Mouse (Mus musculus) liver, embryonic 13.5 days (tissue): ENCODE data around the gene Ormdl3. TPM values are rescaled to one million over a fixed set of nuclear protein-coding genes. Genes with fewer than 3 reads are reported as not detected.
"Not testable (repeated sequence)": the region's sequence is repeated elsewhere in the genome, so short reads cannot be mapped to it uniquely, and the experiment has no call there.

Experiments
- ATAC-seq: fragments of 200-750 bp; cut with Nextera tagmentation; 2 replicates; pipeline ENCODE4 v1.8.0; 2017; ENCODE audit warnings: low read depth, mild to moderate bottlenecking, moderate number of reproducible peaks, moderate library complexity
- DNase-seq: peaks from one replicate; pipeline ENCODE4 v3.0.0; 2022
- H3K27ac ChIP-seq: fragments of 300-500 bp; sonication (generic); 2 replicates; pipeline ENCODE4 v1.5.1; 2015; ENCODE audit warnings: moderate library complexity, mild to moderate bottlenecking, inconsistent platforms
- H3K27me3 ChIP-seq: fragments of 300-500 bp; sonication (generic); 2 replicates; pipeline ENCODE4 v1.6.1; 2015; ENCODE audit warnings: mild to moderate bottlenecking, inconsistent platforms
- H3K36me3 ChIP-seq: fragments of 300-500 bp; sonication (generic); 2 replicates; pipeline ENCODE4 v1.6.1; 2015; ENCODE audit warnings: mild to moderate bottlenecking, inconsistent platforms
- H3K4me1 ChIP-seq: fragments of 300-500 bp; sonication (generic); replicated peaks from 2 replicates; pipeline ENCODE4 v1.6.1; 2015; ENCODE audit warnings: inconsistent platforms
- H3K4me2 ChIP-seq: fragments of 300-500 bp; sonication (generic); 2 replicates; pipeline ENCODE4 v1.6.1; 2015; ENCODE audit warnings: inconsistent platforms, mild to moderate bottlenecking, moderate library complexity
- H3K4me3 ChIP-seq: fragments of 300-500 bp; sonication (generic); replicated peaks from 2 replicates; pipeline ENCODE4 v1.5.1; 2015; ENCODE audit warnings: mild to moderate bottlenecking, inconsistent platforms
- H3K9ac ChIP-seq: fragments of 300-500 bp; sonication (generic); 2 replicates; pipeline ENCODE4 v1.6.1; 2015; ENCODE audit warnings: mild to moderate bottlenecking, inconsistent platforms
- H3K9me3 ChIP-seq: fragments of 300-500 bp; sonication (generic); replicated peaks from 2 replicates; pipeline ENCODE4 v1.6.1; 2016; ENCODE audit warnings: inconsistent platforms
- WGBS: fragments of 180-500 bp; shearing (Covaris S2); methylation state at CpG from one replicate; pipeline ENCODE4 v1.1.7; 2015; ENCODE audit not compliant: insufficient replicate concordance; 5-methylcytosine and 5-hydroxymethylcytosine counted together
- polyA plus RNA-seq: library from polyadenylated mRNA; unstranded; fragments of >200 nt; fragmentation: Nextera tagmentation; extraction: Ambion mirVana; gene quantifications from 2 replicates; pipeline ENCODE4 v1.2.1, GENCODE M21; 2015

The Ormdl3 gene
- polyA plus RNA-seq = 41.5 and 41.7 TPM in 2 replicates

DNA sequence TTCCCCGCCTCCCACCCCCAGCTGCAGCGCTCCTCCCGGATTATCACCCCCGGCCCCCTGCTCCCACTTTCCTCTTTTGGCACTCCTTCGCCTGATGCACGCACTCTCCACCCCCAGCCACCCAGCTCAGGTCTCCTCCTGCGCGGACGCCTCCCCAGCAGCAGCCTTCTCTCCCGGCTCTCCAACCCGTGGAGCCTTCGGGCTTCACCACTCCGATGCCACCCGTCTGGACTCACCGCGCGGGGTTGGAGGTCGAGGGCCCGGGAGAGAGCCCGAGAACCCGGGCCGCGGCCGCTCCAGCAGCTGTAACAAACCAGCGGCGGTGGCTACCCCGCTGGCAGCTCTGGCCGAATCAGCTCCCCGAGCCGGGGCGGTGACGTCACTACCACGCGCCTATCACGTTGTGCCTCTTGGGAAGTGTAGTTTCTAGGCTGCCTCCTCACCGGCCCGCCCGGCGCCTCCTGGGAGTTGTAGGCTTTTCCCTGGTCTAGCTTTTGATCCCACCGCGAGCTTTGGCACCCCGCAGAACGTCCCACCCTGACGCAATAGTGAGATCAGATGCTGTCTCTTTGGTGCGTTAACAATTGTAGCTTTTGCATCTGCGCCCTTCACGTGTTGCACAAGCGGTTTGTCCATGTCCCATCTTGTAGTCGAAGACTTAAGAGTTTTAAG lies at the start of gene Ormdl3:
Gene Ormdl3, minus strand, starts transcription at position 477 of the 672 bp plus-strand sequence.
- H3K27ac ChIP-seq = peak within 1 kb of the TSS; percentile 100
- peak; percentile 98 for DNase-seq
- H3K27me3 ChIP-seq = 0 out of 2 replicates have a peak, but pooled peaks cover 4% of the 10 kb centered on the region
- peaks cover 74% of the 10 kb centered on the region for H3K4me1 ChIP-seq
- WGBS = under 1% methylated on average over 49 of the region's 49 CpGs
- peaks cover 15% of the 10 kb centered on the region for H3K36me3 ChIP-seq
- peak; percentile 71 for ATAC-seq
- peak within 1 kb of the TSS; percentile 90 for H3K4me3 ChIP-seq
- peak within 1 kb of the TSS; percentile 85 for H3K4me2 ChIP-seq
- no peaks in the 10 kb centered on the region for H3K9me3 ChIP-seq
- H3K9ac ChIP-seq = peak within 1 kb of the TSS; percentile 94

GRCm38 (mm10) chr11:98635312-98635970 lies 48.3 kb upstream of the Ormdl3 start:
- peak; percentile 30 for DNase-seq
- WGBS = 16% methylated on average over 10 of the region's 10 CpGs
- ATAC-seq = 0 out of 2 replicates have a peak, but pooled peaks have one; percentile 36
- not testable (repeated sequence) for H3K9ac ChIP-seq, H3K4me2 ChIP-seq, H3K27ac ChIP-seq, H3K9me3 ChIP-seq, H3K36me3 ChIP-seq, H3K4me3 ChIP-seq, H3K4me1 ChIP-seq, H3K27me3 ChIP-seq

DNA sequence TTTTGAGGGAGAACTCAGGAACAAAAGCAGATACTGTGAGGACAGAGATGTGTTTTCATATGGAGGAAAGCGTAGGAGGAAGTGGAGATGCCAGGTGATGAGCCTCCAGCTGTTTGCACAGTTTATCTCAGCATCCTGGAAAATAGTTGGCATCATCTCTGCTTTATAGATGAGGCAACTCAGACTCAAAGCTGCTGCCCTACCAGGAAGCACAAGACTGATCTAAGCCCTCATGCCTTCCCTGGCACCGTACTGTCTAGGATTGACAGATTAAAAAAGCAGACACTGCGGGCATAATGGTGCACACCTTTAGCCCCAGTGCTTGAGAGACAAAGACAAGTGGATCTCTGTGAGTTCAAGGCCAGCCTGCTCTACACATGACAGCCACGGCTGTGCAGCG lies 43.5 kb upstream of the Ormdl3 start:
- no peak for ATAC-seq
- Histone ChIP-seq H3K4me1 (no peaks in the 10 kb centered on the region), H3K27ac (no peak overlapping the region), H3K9ac (no peak overlapping the region), H3K36me3 (no peaks in the 10 kb centered on the region), H3K4me3 (no peak overlapping the region), H3K4me2 (no peak overlapping the region), H3K9me3 (no peaks in the 10 kb centered on the region), H3K27me3 (peaks cover 7% of the 10 kb centered on the region; the same call in 1 of the 2 replicates)
- 72% methylated on average over 5 of the region's 5 CpGs for WGBS
- DNase-seq = no peak

DNA sequence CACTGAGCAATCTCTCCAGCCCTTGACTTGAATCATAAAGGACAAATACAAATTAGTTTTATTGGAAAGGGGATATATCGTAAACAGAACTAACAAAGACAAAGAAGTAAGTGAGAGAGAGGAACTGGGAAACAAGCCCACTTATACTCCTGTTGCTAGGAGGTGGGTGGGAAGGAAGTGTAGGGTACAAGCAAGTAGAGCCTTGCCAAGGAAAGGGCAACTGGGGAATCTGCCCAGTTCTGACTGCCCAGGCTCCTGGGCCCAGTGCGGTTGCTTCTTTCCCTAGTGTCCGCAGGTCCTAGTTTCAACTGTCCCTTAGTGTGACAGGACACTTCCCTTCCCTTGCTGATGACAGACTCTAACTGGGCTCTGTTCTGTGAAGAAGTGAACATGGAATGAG lies 41.5 kb upstream of the Ormdl3 start:
- Histone ChIP-seq H3K9me3 (0 out of 2 replicates have a peak, but pooled peaks cover 4% of the 10 kb centered on the region), H3K27ac (no peak overlapping the region), H3K36me3 (no peaks in the 10 kb centered on the region), H3K4me2 (no peak overlapping the region), H3K27me3 (peaks cover 7% of the 10 kb centered on the region; the same call in 1 of the 2 replicates), H3K9ac (no peak overlapping the region), H3K4me1 (no peaks in the 10 kb centered on the region), H3K4me3 (no peak overlapping the region)
- no peak for DNase-seq
- 87% methylated on average over 3 of the region's 3 CpGs for WGBS
- no peak for ATAC-seq

DNA sequence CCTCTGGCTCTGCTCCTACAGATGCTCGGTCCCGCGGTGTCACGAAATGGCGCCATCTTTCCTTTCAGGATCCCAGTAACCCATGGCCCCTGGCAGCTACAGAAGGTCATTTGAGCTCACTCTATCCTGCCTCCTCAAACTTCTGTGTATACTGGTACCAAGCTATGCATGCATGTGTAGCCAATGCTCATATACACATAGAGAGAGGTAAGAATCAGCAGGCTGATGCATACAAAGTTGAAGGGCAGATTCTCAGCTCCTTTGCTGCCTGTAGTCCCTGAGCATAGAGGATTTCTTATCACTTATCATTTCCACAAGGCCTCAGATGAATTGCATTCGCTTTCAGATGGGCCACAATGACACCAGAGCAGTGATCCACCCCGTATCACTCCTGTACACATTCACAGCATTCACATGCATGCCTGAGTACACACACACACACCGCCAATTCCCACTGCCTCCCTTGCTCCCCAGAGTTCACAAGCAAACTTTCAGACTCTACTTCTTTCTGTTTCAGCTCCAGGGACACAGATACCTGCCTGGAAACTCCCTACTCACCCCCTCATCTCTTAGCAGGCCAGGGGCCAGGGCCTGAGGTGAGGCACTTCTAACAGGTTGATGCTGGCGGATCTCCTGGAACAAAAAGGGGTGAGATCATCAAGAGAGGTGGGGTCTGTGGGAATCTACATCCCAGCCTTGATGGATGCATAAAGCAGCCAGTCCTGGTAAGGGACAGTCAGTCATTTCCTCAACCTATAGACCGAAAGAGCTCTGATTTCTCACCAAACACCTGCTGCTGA lies 38.6 kb upstream of the Ormdl3 start, which contains the start of the genes Gm12355 and Gsdma3:
Gene Gm12355, minus strand, starts transcription at position 51 of the 800 bp plus-strand sequence.
Gene Gsdma3, plus strand, starts transcription at position 750 of the 800 bp plus-strand sequence.
- no peak within 1 kb of the TSS for H3K9ac ChIP-seq
- H3K9me3 ChIP-seq = 0 out of 2 replicates have a peak, but pooled peaks cover 10% of the 10 kb centered on the region
- no peak within 1 kb of the TSS for H3K4me3 ChIP-seq
- H3K4me2 ChIP-seq = no peak within 1 kb of the TSS
- H3K27ac ChIP-seq = no peak within 1 kb of the TSS
- ATAC-seq = no peak
- H3K4me1 ChIP-seq = no peaks in the 10 kb centered on the region
- no peaks in the 10 kb centered on the region for H3K36me3 ChIP-seq
- no peak for DNase-seq
- WGBS = 78% methylated on average over 10 of the region's 10 CpGs
- H3K27me3 ChIP-seq = peaks cover 6% of the 10 kb centered on the region; the same call in 1 of the 2 replicates

DNA sequence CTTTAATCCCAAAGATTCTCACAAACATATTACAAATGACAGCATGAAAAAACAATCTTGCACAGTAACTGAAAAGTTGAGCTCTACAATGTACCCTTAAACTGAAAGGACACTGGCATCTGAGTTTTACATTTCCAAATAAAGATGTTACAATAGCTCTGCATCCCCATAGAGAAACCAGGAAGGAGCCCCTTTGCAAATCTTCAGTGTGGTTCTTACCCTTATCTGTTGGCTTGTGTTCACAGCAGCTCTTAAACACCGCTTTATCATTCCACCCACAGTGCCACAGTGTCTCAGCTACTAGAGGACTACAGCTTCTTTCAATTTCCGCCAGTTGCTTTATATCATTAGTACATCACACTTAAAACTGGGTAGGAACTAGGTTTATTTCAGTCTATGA lies 37.2 kb upstream of the Ormdl3 start:
- not testable (repeated sequence) for H3K4me3 ChIP-seq, H3K9me3 ChIP-seq, H3K9ac ChIP-seq, H3K4me1 ChIP-seq, ATAC-seq, H3K4me2 ChIP-seq, H3K27ac ChIP-seq, DNase-seq, H3K27me3 ChIP-seq, H3K36me3 ChIP-seq
- 65% methylated on average over 2 of the region's 2 CpGs for WGBS

DNA sequence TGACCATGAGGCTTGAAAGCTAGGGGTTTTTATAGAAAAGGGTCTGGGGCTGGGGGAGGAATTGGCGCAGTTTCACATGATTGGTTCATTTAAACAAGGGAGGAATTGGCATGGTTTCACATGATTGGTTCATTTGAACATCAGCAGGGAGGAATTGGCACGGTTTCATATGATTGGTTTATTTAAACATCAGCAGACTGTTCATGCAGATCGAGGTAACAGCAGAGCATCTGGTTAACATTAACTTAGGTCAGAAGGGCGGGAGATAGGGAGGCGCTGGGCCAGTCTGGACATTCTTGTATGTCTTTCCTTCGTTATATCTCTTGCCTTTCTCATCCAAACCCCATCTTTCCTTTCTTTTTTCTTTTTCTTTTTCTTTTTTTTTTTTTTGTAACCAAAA lies 36.8 kb upstream of the Ormdl3 start:
- H3K4me2 ChIP-seq, ATAC-seq, DNase-seq, H3K4me3 ChIP-seq, H3K4me1 ChIP-seq, H3K9ac ChIP-seq, H3K27me3 ChIP-seq, H3K9me3 ChIP-seq, H3K27ac ChIP-seq, H3K36me3 ChIP-seq: not testable (repeated sequence)
- WGBS = 67% methylated on average over 6 of the region's 6 CpGs

GRCm38 (mm10) chr11:98620791-98621190 lies 33.6 kb upstream of the Ormdl3 start:
- ATAC-seq (no peak), DNase-seq (no peak)
- Histone ChIP-seq H3K4me3 (no peak overlapping the region), H3K4me1 (no peaks in the 10 kb centered on the region), H3K36me3 (no peaks in the 10 kb centered on the region), H3K9ac (no peak overlapping the region), H3K27ac (no peak overlapping the region), H3K27me3 (no peaks in the 10 kb centered on the region), H3K9me3 (0 out of 2 replicates have a peak, but pooled peaks cover 10% of the 10 kb centered on the region), H3K4me2 (no peak overlapping the region)
- WGBS = 80% methylated on average over 13 of the region's 13 CpGs

DNA sequence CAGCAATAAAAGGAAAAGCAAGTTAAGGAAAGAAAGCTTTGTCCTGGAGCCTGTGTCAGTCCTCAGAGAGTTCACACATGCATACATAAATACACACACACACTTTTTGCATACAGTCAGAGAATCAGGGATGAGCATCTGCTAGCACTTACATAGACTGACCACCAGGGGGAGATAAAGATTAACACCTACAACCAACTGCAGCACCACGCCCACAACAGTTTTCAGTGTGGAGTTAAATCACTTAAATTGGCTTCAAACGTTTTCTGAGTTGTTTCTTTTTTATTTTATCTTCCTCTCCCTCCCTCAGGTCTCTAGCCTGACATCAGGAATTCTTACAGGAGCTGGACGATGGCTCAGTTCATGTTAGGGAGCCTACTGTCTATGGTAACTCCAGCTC lies 19.6 kb upstream of the Ormdl3 start:
- 9% methylated on average over 3 of the region's 3 CpGs for WGBS

DNA sequence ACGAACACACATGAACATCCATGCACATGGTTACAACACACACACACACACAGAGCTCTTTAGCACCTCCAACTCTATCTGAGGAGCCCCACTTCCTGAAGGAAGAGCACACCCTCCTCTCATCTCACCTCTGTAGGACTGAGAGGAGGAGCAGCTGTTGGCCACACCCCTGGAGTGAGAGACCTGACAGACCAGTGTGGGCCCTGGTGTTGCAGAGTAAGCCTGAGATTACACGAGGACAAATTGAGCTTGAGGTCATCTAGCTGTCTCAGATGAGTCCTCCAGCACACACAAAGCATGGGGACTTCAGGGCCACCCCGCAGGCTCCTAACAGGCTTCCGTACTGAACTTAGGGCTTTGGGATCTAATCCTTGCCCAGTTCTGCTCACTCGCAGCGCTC lies 17.7 kb upstream of the Ormdl3 start:
- Histone ChIP-seq H3K27me3 (peaks cover 56% of the 10 kb centered on the region), H3K4me1 (peaks cover 11% of the 10 kb centered on the region)
- not testable (repeated sequence) for H3K27ac ChIP-seq, H3K4me2 ChIP-seq, DNase-seq, H3K4me3 ChIP-seq, H3K9ac ChIP-seq, ATAC-seq, H3K36me3 ChIP-seq, H3K9me3 ChIP-seq
- 48% methylated on average over 6 of the region's 6 CpGs for WGBS

More for the DNA sequence above, 19.6 kb upstream of the Ormdl3 start:
- H3K4me3 ChIP-seq = no peak overlapping the region
- no peak overlapping the region for H3K9ac ChIP-seq
- H3K27ac ChIP-seq = no peak overlapping the region
- no peak overlapping the region for H3K4me2 ChIP-seq
- H3K9me3 ChIP-seq = no peaks in the 10 kb centered on the region
- H3K36me3 ChIP-seq = no peaks in the 10 kb centered on the region
- peaks cover 38% of the 10 kb centered on the region for H3K27me3 ChIP-seq
- H3K4me1 ChIP-seq = peaks cover 7% of the 10 kb centered on the region
- ATAC-seq (no peak), DNase-seq (no peak)

GRCm38 (mm10) chr11:98603953-98604352 lies 16.8 kb upstream of the Ormdl3 start:
- Histone ChIP-seq H3K36me3 (no peaks in the 10 kb centered on the region), H3K27me3 (peaks cover 58% of the 10 kb centered on the region), H3K4me3 (no peak overlapping the region), H3K9me3 (no peaks in the 10 kb centered on the region), H3K4me1 (peaks cover 15% of the 10 kb centered on the region), H3K4me2 (no peak overlapping the region), H3K27ac (no peak overlapping the region), H3K9ac (no peak overlapping the region)
- ATAC-seq (no peak), DNase-seq (no peak)
- 54% methylated on average over 2 of the region's 2 CpGs for WGBS
